Mouse (Mus musculus) embryonic facial prominence, embryonic 13.5 days (tissue): Measurements from ENCODE around the gene A730046J19Rik. TPM values are rescaled to one million over a fixed set of nuclear protein-coding genes. Genes with fewer than 3 reads are reported as not detected.

Experiments used
- ATAC-seq: fragments of 200-750 bp; cut with Nextera tagmentation; 2 replicates; pipeline ENCODE4 v1.8.0; 2017; ENCODE audit warnings: low read depth; ENCODE audit not compliant: insufficient number of reproducible peaks, insufficient read depth, low FRiP score, low TSS enrichment
- H3K27ac ChIP-seq: fragments of 300-500 bp; sonication (generic); 2 replicates; pipeline ENCODE4 v1.5.1; 2015; ENCODE audit warnings: moderate library complexity, mild to moderate bottlenecking, inconsistent platforms
- H3K27me3 ChIP-seq: fragments of 300-500 bp; sonication (generic); 2 replicates; pipeline ENCODE4 v1.6.1; 2015; ENCODE audit warnings: mild to moderate bottlenecking, inconsistent platforms
- H3K36me3 ChIP-seq: fragments of 300-500 bp; sonication (generic); 2 replicates; pipeline ENCODE4 v1.6.1; 2015; ENCODE audit warnings: mild to moderate bottlenecking, inconsistent platforms
- H3K4me1 ChIP-seq: fragments of 300-500 bp; sonication (generic); 2 replicates; pipeline ENCODE4 v1.6.1; 2015; ENCODE audit warnings: inconsistent platforms
- H3K4me2 ChIP-seq: fragments of 300-500 bp; sonication (generic); 2 replicates; pipeline ENCODE4 v1.6.1; 2015; ENCODE audit warnings: moderate library complexity, mild to moderate bottlenecking, inconsistent platforms
- H3K4me3 ChIP-seq: fragments of 300-500 bp; sonication (generic); 2 replicates; pipeline ENCODE4 v1.5.1; 2015; ENCODE audit warnings: mild to moderate bottlenecking, inconsistent platforms
- H3K9ac ChIP-seq: fragments of 300-500 bp; sonication (generic); 2 replicates; pipeline ENCODE4 v1.6.1; 2015; ENCODE audit warnings: mild to moderate bottlenecking, inconsistent platforms
- H3K9me3 ChIP-seq: fragments of 300-500 bp; sonication (generic); 2 replicates; pipeline ENCODE4 v1.6.1; 2016; ENCODE audit warnings: inconsistent platforms
- WGBS: fragments of 180-500 bp; shearing (Covaris S2); methylation state at CpG from one replicate; pipeline ENCODE4 v1.1.7; 2015; ENCODE audit warnings: mixed read lengths; 5-methylcytosine and 5-hydroxymethylcytosine counted together
- polyA plus RNA-seq: library from polyadenylated mRNA; unstranded; fragments of >200 nt; fragmentation: Nextera tagmentation; extraction: Ambion mirVana; gene quantifications from 2 replicates; pipeline ENCODE4 v1.2.1, GENCODE M21; 2015

Gene A730046J19Rik
- polyA plus RNA-seq: 0.15 and 0.30 TPM in 2 replicates

- 27% methylated on average over 8 of the region's 8 CpGs for WGBS
- peak within 1 kb of the TSS; percentile 45 for H3K4me2 ChIP-seq
Observed at GRCm38 (mm10) chrX:144153523-144153922, at the start of gene A730046J19Rik. Gene A730046J19Rik, plus strand, starts transcription at chrX:144153695.

GRCm38 (mm10) chrX:144104619-144105416 is 48.7 kb upstream of the A730046J19Rik start:
- H3K9me3 ChIP-seq: no peaks in the 10 kb centered on the region

More at GRCm38 (mm10) chrX:144153523-144153922, at the start of gene A730046J19Rik:
- H3K27me3 ChIP-seq: peaks cover 23% of the 10 kb centered on the region
- H3K9ac ChIP-seq: no peak within 1 kb of the TSS
- ATAC-seq: no peak
- no peaks in the 10 kb centered on the region for H3K36me3 ChIP-seq
- H3K9me3 ChIP-seq: no peaks in the 10 kb centered on the region
- peak within 1 kb of the TSS; percentile 17 for H3K4me3 ChIP-seq
- H3K27ac ChIP-seq: no peak within 1 kb of the TSS
- no peaks in the 10 kb centered on the region for H3K4me1 ChIP-seq

GRCm38 (mm10) chrX:144136281-144136680 is 17.2 kb upstream of the A730046J19Rik start:
- Histone ChIP-seq H3K9me3 (no peaks in the 10 kb centered on the region), H3K4me1 (no peaks in the 10 kb centered on the region), H3K4me3 (no peak overlapping the region), H3K27me3 (no peaks in the 10 kb centered on the region; the same call in 1 of the 2 replicates), H3K27ac (no peak overlapping the region), H3K36me3 (no peaks in the 10 kb centered on the region), H3K4me2 (no peak overlapping the region), H3K9ac (no peak overlapping the region)
- ATAC-seq: no peak
- 81% methylated on average over 1 of the region's 1 CpGs for WGBS

More at GRCm38 (mm10) chrX:144104619-144105416, 48.7 kb upstream of the A730046J19Rik start:
- peaks cover 19% of the 10 kb centered on the region for H3K27me3 ChIP-seq
- no peaks in the 10 kb centered on the region for H3K4me1 ChIP-seq
- no peak overlapping the region for H3K9ac ChIP-seq
- H3K27ac ChIP-seq: no peak overlapping the region
- H3K4me3 ChIP-seq: no peak overlapping the region
- WGBS: 28% methylated on average over 2 of the region's 2 CpGs
- ATAC-seq: no peak
- no peaks in the 10 kb centered on the region for H3K36me3 ChIP-seq
- H3K4me2 ChIP-seq: no peak overlapping the region

GRCm38 (mm10) chrX:144149987-144150386 is 3.5 kb upstream of the A730046J19Rik start:
- H3K36me3 ChIP-seq: no peaks in the 10 kb centered on the region
- ATAC-seq: no peak
- H3K9me3 ChIP-seq: no peaks in the 10 kb centered on the region

GRCm38 (mm10) chrX:144154111-144154510 is 616 bp downstream of the A730046J19Rik start:
- no peak overlapping the region for H3K9ac ChIP-seq
- no peaks in the 10 kb centered on the region for H3K4me1 ChIP-seq
- H3K4me2 ChIP-seq: peak overlapping the region; percentile 45
- no peak for ATAC-seq
- WGBS: 36% methylated on average over 7 of the region's 7 CpGs
- no peaks in the 10 kb centered on the region for H3K9me3 ChIP-seq
- peaks cover 25% of the 10 kb centered on the region for H3K27me3 ChIP-seq
- no peaks in the 10 kb centered on the region for H3K36me3 ChIP-seq
- peak overlapping the region; percentile 17; the same call in 1 of the 2 replicates for H3K4me3 ChIP-seq
- no peak overlapping the region for H3K27ac ChIP-seq

More at GRCm38 (mm10) chrX:144149987-144150386, 3.5 kb upstream of the A730046J19Rik start:
- Histone ChIP-seq H3K4me2 (no peak overlapping the region), H3K4me1 (no peaks in the 10 kb centered on the region), H3K27ac (no peak overlapping the region), H3K9ac (no peak overlapping the region), H3K27me3 (peaks cover 23% of the 10 kb centered on the region), H3K4me3 (no peak overlapping the region)
- 78% methylated on average over 2 of the region's 2 CpGs for whole genome bisulfite sequencing

GRCm38 (mm10) chrX:144162936-144163335 is 9.4 kb downstream of the A730046J19Rik start:
- Histone ChIP-seq H3K36me3 (no peaks in the 10 kb centered on the region), H3K4me2 (no peak overlapping the region), H3K4me3 (no peak overlapping the region), H3K27ac (no peak overlapping the region), H3K9ac (no peak overlapping the region), H3K9me3 (no peaks in the 10 kb centered on the region), H3K4me1 (0 out of 2 replicates have a peak, but pooled peaks cover 3% of the 10 kb centered on the region), H3K27me3 (peaks cover 25% of the 10 kb centered on the region)
- 52% methylated on average over 5 of the region's 5 CpGs for WGBS
- no peak for ATAC-seq

Other genes starting within 250 kb of the A730046J19Rik start
- 4.9 and 5.3 TPM in 2 replicates for gene Dcx, start 220.4 kb upstream of the A730046J19Rik start, polyA plus RNA-seq
- 17.5 and 21.8 TPM in 2 replicates for gene Alg13, start 164.1 kb downstream of the A730046J19Rik start, polyA plus RNA-seq